Mouse (Mus musculus): ENCODE results near the gene Mthfd2l.

Mthfd2l gene

GRCm38 (mm10) chr5:90930971-90931851 lies at the start of gene Mthfd2l:
Mthfd2l (plus strand) TSS chr5:90931117.
- peak; percentile 79 to 85 for DNase-seq (ENCODE audit: low spot score in 2 of 2)

GRCm38 (mm10) chr5:90881682-90882081 lies 49.2 kb upstream of the Mthfd2l start:
- no peak for DNase-seq (ENCODE audit: low spot score in 2 of 2)

- no peak for DNase-seq (ENCODE audit: low spot score in 2 of 2)
These were observed 48.8 kb upstream of the Mthfd2l start for GRCm38 (mm10) chr5:90882146-90882545.

GRCm38 (mm10) chr5:90884628-90885242 lies 46.2 kb upstream of the Mthfd2l start:
- no peak for DNase-seq (ENCODE audit: low spot score in 2 of 2)

- DNase-seq (ENCODE audit: low spot score in 2 of 2): no peak
These were observed 42.3 kb upstream of the Mthfd2l start for GRCm38 (mm10) chr5:90888661-90889060.

GRCm38 (mm10) chr5:90890519-90891463 lies 40.1 kb upstream of the Mthfd2l start, which contains the start of gene Cxcl1:
Cxcl1 (plus strand) TSS chr5:90891241.
- DNase-seq (ENCODE audit: low spot score in 2 of 2): peak in 1 of 2 experiments; percentile 32

GRCm38 (mm10) chr5:90891464-90891813 lies 39.5 kb upstream of the Mthfd2l start:
- DNase-seq (ENCODE audit: low spot score in 2 of 2): no peak

- no peak for DNase-seq (ENCODE audit: low spot score in 2 of 2)
These were observed 36.7 kb upstream of the Mthfd2l start for GRCm38 (mm10) chr5:90894231-90894630.

- no peak for DNase-seq (ENCODE audit: low spot score in 2 of 2)
These were observed 33.5 kb upstream of the Mthfd2l start for GRCm38 (mm10) chr5:90897429-90897828.

- DNase-seq (ENCODE audit: low spot score in 2 of 2): no peak
These were observed 31.6 kb upstream of the Mthfd2l start for GRCm38 (mm10) chr5:90899308-90899707.

GRCm38 (mm10) chr5:90900147-90900546 lies 30.8 kb upstream of the Mthfd2l start:
- DNase-seq (ENCODE audit: low spot score in 2 of 2): peak in 1 of 2 experiments; percentile 61

- DNase-seq (ENCODE audit: low spot score in 2 of 2): no peak
These were observed 30.2 kb upstream of the Mthfd2l start for GRCm38 (mm10) chr5:90900688-90901087.

- no peak for DNase-seq (ENCODE audit: low spot score in 2 of 2)
These were observed 28.3 kb upstream of the Mthfd2l start for GRCm38 (mm10) chr5:90902380-90903260.

- no peak for DNase-seq (ENCODE audit: low spot score in 2 of 2)
These were observed 27.4 kb upstream of the Mthfd2l start, which contains the start of gene Cxcl2 for GRCm38 (mm10) chr5:90903339-90904020. Cxcl2 (plus strand) TSS chr5:90903871.

- DNase-seq (ENCODE audit: low spot score in 2 of 2): peak; percentile 51 to 58
These were observed 21.9 kb upstream of the Mthfd2l start for GRCm38 (mm10) chr5:90908983-90909382.

- no peak for DNase-seq (ENCODE audit: low spot score in 2 of 2)
These were observed 11.4 kb upstream of the Mthfd2l start for GRCm38 (mm10) chr5:90919495-90919894.

GRCm38 (mm10) chr5:90922958-90923357 lies 8.0 kb upstream of the Mthfd2l start:
- DNase-seq (ENCODE audit: low spot score in 2 of 2): peak; percentile 38 to 48

- no peak for DNase-seq (ENCODE audit: low spot score in 2 of 2)
These were observed 371 bp upstream of the Mthfd2l start for GRCm38 (mm10) chr5:90930546-90930945.

GRCm38 (mm10) chr5:90931911-90932310 lies 994 bp downstream of the Mthfd2l start:
- no peak for DNase-seq (ENCODE audit: low spot score in 2 of 2)

GRCm38 (mm10) chr5:90936706-90937105 lies 5.8 kb downstream of the Mthfd2l start:
- no peak for DNase-seq (ENCODE audit: low spot score in 2 of 2)
